Mouse (Mus musculus): ENCODE data around the gene Camk1d.

DNA sequence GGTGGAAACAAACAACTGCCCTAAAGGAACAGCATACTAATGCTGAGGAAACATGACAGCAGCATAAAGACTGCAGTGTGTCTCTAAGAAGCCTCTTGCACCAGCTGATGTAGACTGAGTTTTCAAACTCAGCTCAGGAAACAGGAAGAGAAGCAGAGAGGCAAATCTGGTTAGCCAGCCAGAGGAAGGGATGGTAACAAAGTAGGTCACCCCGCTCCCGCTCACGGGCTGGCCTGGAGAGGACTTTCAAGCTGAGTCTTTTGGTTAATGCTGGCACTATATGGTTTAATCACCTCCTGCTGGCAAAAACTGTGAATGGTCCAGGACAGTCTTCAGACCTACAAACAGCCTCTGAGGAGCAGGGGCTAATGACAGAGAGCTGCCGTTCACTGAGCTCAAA lies 7.7 kb downstream of the Camk1d start:
- no peak for TF ChIP-seq CTCF (IDR thresholded peaks at IDR 0.05; ENCODE audit: low read depth, low read length)
- no peak for TF ChIP-seq GATA1 (IDR thresholded peaks at IDR 0.05; ENCODE audit: borderline replicate concordance, low read length)
- TF ChIP-seq POLR2AphosphoS5 (IDR thresholded peaks at IDR 0.05; ENCODE audit: insufficient replicate concordance, low read depth, low read length): no peak
- no peak for TF ChIP-seq GATA2 (IDR thresholded peaks at IDR 0.05; ENCODE audit: borderline replicate concordance, low read depth, low read length)
